Mouse (Mus musculus): ENCODE measurements at regions not wholly inside any gene's neighbourhood (a gene's known extent, or its start where the extent isn't known, plus 50 kb on each side); places are given as distances from the start of the nearest gene placed in this dataset.
A peak's percentile ranks its signal among the peaks of the same experiment; 100 is the strongest.

DNA sequence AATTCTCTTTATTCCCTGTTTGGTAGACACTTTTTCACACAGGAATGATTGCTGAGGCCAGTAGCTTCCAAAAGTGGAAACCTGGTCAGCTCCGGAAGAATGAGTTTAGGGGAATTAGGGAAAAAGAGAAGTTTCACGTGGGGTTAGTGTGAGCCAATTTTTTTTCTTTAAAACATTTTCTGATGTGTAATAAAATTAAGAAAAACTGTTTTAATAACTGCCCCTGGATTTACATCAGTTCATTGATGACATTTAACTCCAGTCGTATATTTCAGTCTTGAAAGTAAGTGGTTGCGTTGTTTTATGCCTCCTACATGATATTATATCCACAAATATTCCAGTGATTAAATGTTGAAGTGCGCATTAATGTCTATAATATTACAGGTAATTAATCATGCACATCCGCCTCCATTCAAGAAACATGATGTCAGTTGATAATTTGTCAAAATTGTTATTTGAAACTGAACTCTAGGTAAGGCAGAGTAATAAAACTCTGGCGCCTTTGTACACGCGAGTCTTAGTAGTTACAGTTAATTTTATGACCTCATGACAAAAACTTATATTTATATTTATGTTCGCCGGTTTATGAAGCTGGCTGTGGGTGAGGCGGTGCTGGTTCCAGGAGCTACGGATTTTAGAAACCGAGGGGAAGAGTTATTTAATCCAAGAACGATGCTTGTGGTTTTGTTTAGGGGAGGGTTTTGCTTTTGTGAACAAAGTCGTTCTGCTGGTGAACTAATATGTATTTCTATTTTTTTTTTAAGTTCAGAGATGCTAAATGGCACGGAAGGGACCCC, 252.5 kb upstream of the Nfe2l3 start:
- DNase-seq (ENCODE audit: low read depth, low spot score) = no peak

DNA sequence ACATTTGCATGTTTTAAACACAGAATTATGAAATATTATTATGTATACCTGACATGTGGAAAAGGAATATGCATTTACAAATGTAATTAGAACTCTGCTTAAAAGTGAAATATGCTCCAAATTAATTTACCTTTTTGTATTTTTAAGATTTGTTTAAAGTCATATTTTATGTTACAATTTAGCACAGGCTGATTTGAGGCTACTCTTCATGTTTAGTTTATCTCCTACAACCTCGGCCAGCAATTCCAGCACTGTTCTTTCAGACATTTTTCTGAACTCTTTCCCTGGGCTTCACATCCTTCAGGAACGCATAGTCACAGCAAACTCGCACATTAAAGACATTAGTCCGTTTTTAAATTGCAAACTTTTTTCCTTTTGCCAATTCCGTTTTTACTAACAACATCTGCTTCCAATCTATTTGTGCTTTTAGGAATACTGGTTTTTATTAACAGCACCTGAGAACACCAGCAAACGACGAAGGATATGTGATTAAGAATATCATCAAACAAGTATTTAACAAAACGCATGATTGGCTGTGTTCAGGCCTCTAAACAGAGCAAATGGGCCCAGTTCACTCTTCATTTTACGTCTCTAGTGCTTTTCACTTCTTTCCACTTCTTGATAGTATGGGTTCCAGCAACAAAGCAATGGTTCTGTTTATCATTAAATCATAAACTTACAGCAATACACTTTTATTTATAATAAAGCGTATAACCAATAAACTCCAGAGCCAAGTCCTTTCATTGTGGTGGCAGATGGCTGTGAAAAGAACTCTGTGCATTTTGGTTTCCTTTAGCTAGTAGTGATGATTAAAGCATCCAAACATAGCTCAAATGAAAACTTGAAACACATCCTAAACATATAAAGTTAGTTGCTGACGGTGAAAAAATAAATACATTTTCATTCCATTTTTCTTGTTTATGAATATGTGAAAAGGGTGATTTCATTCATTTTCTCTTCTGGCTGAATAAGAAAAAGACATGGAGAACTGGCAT, 251.3 kb upstream of the Nfe2l3 start:
- DNase-seq (ENCODE audit: low read depth, low spot score) = no peak

DNA sequence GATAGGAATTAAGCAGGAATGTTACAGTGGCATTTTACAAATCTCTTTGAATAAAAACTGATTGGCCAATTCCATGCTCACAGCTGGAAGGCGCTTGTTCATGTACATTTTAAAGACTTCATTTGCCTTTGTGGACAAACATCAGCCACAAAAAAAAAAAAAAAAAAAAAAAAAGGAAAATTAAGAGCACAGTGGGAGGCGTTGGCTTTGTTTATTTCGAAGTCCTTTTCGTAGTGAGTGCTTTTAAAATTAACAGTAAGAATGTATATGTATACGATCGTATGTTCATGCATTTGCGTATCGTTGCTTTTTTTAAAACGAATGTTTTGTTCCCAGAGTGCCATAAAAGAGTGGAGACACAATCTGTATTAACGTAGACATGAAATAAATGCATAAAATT, 250.6 kb upstream of the Nfe2l3 start:
- no peak for DNase-seq (ENCODE audit: low read depth, low spot score)

DNA sequence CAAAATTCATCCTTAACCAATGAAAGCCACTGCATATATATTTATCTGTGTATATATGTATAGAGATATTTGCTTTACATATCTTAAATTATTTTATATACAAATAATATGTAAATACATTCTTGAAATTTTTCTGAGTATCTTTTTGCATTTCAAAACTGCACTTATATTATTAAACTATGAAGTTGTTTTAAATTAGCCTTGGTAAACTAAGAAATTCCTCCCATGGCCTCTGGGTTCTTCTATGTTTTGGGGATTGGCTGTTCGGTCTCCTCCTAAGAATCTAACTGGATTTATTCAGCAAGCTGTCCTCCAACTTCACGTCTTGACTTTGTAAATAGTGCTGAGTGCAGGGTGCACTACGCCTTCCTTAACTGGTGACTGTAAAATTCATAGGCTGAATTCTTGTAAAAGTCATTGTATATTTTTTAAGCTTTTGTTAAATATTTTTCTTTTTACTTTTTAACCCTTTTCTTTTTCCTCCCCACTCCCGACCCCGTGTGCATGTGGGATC, 249.6 kb upstream of the Nfe2l3 start:
- DNase-seq (ENCODE audit: low read depth, low spot score) = no peak

DNA sequence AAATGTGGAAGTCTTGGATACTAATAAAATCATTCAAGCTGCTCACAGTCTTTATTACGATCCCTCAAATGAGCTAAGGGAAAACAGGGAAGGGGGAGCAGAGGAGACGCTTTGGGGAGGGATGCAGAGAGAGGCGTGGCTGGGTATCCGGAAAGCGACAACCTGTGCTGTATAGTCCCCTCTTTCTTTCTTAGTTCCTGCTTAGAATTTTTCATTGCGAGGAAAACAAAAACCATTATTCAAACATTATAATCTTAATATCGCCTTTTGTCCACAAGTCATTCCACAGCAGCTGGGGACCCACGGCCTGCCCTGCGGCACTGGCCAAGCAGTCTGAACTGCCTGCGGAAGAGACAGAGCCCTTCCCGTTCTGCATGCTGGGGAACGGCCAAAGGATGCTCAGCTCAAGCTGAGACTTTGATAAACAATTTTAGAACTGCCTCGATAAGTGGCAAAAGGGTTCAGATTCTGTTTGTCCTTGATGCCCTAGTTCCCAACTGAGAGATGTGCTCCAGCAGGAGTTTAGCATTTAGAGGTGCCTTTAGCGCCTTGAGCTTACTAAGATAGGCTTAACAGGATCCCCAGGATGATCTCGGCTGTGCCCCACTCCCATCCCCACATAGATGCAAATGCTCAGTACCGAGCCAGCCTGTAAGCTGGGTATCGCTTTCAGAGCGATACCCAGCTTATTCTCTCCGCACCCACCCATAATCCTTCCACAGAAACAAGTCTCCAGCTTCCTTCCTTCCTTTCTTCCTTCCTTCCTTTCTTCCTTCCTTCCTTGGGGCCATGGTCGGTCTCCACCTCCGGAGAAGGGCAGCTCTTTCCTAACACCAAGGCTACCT, 248.7 kb upstream of the Nfe2l3 start:
- DNase-seq (ENCODE audit: low read depth, low spot score) = no peak

DNA sequence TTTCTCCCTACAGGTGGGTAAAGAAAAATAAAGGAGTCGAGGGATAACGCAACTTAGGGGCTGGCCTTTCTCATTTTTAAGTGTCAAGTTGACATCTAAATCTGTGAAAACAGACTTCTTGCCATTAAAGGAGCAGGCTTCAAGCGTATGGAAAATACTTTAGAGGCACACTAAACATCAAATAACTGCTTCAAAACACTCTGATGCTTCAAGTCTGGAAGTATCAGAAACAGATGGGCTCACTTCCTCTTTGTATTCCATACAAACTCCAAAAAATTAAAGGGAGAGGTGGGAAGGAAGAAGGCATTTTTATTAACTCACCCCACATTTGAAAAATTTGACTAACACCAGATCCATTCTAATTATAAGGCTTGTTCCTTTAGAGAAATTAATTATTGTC, 248.0 kb upstream of the Nfe2l3 start:
- no peak for DNase-seq (ENCODE audit: low read depth, low spot score)

DNA sequence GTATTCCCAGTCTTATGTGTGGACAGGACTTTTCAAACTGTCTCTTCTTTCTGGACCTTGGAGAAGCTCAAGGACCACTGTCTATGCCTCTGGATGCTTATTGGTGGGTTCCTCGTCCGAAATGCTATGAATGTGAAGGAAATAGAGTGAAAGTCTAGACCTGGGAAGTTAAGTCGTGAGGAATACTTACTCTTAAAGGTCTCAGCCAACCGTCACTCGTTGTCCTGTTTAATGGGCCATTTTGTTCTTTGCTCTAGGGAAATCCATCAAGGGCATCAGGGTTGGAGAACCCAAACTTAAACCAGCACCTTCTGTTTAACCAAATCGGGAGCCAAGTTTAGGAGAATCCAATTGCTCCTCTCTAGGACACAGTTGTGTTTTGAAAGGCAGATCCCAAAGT, 247.3 kb upstream of the Nfe2l3 start:
- DNase-seq (ENCODE audit: low read depth, low spot score) = no peak

DNA sequence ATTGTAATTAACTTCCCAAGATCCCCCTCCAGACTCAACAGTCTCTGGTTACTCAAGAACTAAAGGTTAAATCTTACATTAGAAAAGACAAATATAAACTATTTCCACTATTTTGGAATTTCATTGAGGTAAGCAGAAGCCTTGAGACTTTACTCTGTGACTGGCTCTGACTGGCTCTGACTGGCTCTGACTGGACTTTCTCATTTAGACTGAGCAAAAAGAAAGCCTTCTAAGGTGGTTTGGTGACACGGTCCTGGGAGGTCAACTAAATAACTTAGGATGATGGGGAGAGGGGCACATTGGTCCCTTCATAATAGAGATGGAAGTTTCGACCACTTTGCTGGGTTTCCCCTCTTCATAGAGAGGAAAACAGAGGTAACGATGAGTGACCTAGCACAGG, 243.3 kb upstream of the Nfe2l3 start:
- DNase-seq (ENCODE audit: low read depth, low spot score) = no peak

DNA sequence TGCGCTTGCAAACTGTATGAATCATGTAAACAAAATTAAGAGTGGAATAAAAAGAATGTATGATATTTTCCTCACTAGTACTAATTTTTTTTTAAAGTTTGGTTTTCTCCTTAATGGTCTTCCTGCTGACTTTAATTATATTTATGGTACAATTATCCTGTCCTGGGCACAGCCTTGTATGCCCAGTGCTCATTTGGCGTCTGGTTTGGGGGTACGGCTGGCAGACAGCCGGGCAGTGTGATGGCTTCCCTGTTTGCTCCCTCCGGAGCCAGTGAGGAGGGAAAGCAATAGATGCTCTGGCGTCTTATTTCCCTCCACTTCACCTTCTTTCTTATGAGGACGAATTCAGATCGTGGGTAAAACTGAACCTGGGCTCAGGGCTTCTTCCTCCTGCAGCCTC, 239.6 kb upstream of the Nfe2l3 start:
- no peak for DNase-seq (ENCODE audit: low read depth, low spot score)

DNA sequence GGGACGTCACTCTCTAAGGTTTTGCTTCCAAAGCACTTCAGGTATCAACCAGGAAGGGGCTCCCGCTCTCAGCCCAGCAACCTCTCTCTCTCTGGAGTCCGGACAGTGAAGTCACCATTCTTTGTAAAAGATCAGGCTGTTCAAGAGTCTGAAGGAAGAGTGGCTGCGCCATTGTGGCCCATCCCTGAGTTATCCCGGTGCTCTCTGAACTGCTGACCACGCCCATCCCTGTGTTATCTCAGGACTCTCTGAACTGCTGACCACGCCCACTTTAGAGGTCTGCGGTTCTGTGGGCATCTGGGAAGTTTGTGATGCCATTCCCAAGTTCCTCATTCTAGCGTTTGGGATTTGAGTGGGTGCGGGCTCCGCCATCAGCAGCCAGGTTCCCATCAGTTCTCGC, 239.1 kb upstream of the Nfe2l3 start:
- DNase-seq (ENCODE audit: low read depth, low spot score) = no peak

DNA sequence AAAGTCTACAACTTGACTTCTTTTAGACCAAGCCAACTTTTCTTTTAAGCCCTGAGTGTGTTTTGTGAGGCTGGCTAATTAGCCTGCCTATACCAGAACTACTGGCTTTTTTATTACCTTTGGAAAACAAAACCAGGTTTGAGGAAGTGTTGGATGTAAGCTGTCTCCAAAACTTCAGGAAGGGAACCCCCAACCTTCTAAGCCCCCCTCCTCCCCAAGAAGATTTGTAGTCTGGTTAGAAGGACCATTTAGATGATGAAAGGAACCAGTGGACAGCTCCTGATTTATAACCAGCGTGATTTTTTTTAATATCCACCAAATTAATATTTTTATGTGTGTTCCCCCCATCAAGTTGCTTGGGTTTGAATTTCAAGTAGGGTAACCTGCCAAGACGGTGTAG, 236.1 kb upstream of the Nfe2l3 start:
- DNase-seq (ENCODE audit: low read depth, low spot score) = peak; percentile 92

DNA sequence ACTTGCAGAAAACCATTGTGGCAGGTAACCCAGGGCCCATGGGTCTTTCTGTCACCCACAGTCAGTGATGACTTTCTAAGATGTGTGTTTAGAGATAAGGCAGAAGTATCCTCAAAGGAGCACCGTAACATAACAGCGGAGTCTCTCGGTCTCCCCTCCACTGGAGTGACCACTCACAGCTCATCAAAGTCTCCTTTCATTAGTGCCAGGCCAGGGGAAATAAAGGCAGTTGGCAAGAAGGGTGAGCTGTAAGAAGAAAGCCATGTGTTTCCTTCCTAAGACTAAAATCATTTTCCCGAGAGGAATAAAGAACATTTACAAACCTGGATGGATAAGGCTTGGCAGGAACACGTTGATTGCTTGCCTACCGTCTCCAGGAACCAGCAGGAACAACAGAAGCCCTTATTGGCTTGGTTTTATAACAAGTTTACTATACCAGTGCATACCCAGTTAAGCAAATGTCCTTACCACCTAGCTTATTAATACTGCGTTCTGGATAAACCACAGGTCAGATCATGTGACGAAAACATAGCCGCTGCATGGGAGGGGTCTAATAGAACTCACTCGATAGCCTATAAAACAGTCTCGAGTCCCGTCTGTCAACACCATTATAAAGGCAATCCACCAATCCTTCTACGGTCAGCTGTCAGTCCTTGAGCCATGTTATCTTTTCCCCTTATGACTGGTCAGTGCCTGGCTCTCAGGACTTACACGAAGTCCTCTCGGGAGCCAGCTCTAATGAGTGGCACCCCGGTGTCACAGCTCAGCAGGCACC, 235.3 kb upstream of the Nfe2l3 start:
- peak; percentile 76 for DNase-seq (ENCODE audit: low read depth, low spot score)

DNA sequence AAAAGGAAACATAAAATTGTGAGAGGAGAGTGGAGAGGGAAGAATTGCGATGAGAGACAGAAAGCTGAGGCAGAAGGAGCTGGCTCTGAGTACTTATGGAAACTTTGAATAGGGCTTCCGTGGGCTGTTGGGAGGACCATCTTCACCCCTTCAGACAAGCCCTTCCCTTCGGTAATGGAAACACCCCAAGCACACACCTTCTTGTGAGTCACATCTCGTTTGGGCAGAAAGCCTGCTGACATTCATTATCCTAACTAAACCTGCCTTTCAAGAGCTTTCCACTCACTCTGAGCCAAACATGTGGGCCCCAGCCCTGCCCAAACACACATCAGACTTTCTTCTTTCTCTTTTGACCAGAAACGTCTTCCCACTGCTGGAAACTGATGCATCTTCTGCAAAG, 232.3 kb upstream of the Nfe2l3 start:
- no peak for DNase-seq (ENCODE audit: low read depth, low spot score)

DNA sequence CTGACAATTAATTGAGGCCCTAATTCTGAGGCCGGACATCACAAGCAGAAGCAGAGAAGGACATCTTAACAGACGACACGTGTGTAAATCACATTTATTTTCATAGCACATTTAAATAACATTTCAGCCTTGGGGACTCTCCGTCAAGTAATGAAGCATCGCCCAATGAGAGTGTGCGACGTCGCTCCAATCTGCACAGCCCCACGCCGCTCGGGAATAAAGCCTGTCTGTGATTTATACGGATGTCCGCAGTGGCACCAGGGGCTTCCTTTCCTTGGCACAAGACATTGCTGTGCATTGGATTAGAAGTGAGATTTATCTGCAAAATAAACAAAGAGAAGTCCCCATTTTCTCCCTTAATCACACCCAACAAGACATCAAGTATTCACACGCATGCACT, 231.6 kb upstream of the Nfe2l3 start:
- no peak for DNase-seq (ENCODE audit: low read depth, low spot score)

DNA sequence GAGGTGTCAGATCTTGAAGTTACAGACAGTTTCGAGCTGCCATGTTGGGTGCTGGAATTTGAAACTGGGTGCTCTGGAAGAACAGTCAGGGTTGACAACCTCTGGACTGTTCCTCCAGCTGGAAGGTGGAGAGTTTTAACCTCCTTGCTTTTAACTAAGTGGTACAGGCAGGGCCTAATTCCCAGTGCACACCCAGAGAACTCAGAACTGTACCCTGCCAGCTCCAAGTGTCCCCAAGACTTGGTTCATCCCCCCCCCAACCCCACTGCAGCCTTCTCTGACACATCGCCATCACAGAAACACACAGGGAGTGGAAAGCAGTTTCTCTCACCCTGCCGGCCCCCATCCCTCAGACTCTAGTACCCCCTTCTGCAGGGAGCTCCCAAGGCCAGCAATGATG, 228.2 kb upstream of the Nfe2l3 start:
- no peak for DNase-seq (ENCODE audit: low read depth, low spot score)

DNA sequence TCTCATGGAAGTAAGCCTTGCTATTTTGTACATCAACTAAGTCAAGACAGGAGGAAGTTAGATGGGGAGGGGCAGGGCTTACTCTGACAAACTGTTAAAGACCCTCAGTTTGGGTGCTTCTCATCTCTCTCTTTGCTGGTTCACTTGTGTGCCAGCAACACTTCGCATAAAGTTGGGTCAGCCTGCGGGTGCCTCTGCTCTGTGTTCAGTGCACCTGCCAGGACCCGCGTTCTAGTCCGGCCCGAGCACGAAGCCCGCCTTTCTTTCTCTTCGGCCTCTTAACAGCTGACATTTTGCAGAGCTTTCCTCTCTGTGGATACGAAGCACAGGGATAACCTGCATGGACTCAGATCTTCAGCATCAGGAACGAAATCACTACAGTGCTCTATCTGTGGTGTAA, 227.1 kb upstream of the Nfe2l3 start:
- no peak for DNase-seq (ENCODE audit: low read depth, low spot score)

DNA sequence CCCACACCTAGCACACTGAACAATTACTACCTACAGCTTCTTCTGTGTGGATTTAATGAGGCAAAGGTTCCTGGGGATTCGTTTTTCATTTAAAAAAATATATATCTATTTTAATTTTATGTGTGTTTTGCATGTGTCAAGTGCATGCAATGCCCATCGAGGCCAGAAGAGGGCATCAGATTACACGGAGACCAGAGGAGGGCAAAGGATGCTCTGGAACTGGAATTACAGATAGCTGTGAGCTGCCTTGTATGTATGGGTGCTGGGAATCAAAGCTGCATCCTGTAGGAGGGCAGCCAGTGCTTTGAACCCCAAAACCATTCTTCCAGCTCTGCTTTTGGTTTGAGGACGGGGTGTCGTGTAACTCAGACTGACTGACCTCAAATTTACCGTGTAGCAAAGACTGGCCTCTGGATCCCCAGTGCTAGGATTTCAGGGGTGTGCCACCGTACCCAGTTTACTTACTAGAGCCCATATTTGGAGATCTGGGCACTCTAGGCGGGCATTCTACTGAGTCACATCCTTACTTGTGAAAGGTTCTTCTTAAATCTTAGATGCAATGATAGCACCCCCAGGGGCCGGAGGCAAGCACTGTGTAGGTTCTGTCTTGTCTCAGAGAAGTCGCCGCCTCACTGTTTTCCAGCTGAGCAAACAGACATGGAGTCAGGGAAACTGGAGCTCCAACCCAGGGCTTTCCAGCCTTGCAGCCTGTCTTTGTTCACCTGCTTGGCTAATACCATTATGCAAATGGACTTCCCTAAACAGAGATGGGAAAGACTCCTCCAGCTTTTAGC, 225.6 kb upstream of the Nfe2l3 start:
- DNase-seq (ENCODE audit: low read depth, low spot score) = peak; percentile 67

DNA sequence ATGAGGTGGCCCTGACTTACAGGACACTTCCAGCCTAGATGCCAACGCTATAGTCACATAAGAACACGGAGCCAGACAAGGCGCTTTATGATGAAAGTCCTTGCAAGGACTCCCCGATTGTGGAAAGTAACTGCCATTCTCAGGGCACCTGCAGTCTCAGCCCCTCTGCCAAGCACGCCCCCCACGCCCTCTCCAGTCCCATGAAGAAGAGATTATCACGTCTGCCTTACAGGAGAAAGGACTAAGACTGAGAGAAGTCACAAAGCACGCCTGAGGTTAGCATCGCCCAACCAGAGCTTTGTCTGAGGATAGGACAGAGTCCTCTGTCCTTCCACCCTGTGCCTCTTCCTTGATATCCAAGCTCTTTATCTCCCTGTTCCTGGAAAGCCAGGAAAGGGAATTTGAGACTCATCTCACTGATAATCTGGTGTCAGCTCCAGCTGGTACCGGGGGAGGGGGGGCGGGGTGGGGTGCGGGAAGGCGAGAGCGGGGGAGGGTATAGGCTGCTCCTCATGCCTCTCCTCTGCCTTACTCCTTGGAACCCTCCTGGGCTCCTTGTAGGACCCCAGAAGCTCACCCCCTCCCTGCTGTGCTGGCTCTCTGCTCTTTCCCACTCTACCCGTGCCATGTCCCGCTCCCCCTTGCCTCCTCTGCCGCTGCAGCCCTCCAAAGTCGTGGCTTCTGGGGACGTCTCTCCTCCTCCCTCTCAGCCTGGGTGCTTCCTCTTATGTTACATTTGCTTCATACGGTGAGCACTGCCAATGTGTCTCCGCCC, 224.7 kb upstream of the Nfe2l3 start:
- no peak for DNase-seq (ENCODE audit: low read depth, low spot score)

DNA sequence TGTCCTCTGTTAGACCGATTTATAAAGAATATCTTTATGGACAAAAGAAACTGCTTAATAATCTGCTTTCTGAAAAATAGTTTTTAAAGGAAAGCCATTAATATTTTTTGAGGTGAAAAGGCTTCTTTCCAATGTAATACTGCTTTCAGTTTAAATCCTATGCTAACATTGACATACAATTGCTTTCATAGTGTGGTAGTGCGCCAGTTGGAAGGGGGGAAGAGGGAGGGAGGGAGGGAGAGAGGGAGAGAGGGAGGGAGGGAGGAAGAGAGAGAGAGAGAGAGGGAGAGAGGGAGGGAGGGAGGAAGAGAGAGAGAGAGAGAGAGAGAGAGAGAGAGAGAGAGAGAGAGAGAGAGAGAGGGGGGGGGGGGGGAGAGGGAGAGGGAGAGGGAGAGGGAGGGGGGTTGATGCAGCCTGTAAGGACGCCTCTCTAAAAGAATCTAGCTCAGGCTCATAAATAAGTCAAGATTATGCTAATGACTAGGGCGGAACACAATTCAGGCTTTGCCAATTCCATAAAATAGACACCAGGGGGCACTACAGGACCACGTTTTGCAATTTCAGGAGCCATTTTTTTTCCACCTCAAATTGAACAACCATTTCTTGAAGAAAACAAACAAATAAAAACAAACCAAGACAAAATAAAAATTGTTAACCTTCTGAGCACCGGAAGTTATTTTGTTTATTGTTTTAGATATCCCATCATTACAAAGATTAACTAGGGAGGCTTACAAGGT, 223.6 kb upstream of the Nfe2l3 start:
- DNase-seq (ENCODE audit: low read depth, low spot score) = peak; percentile 92

Measured in forelimb bud, embryonic 11.5 days (tissue).